Mouse (Mus musculus) heart, embryonic 16.5 days (tissue): ENCODE data around the gene Klk1b1. TPM values are rescaled to one million over a fixed set of nuclear protein-coding genes. Genes with fewer than 3 reads are reported as not detected.

Source experiments
- ATAC-seq: fragments of 200-750 bp; cut with Nextera tagmentation; replicated peaks from 2 replicates; pipeline ENCODE4 v1.8.0; 2017; ENCODE audit warnings: moderate number of reproducible peaks; ENCODE audit not compliant: insufficient read depth, low FRiP score; ENCODE audit errors: extremely low read depth
- H3K27ac ChIP-seq: fragments of 300-500 bp; sonication (generic); 2 replicates; pipeline ENCODE4 v1.5.1; 2014; ENCODE audit warnings: mild to moderate bottlenecking, low read length, control low read depth, moderate library complexity
- H3K27me3 ChIP-seq: fragments of 300-500 bp; sonication (generic); 2 replicates; pipeline ENCODE4 v1.6.1; 2014; ENCODE audit warnings: low read length, mixed read lengths; ENCODE audit not compliant: control insufficient read depth, insufficient read depth
- H3K36me3 ChIP-seq: fragments of 300-500 bp; sonication (generic); 2 replicates; pipeline ENCODE4 v1.6.1; 2014; ENCODE audit not compliant: control insufficient read depth, insufficient read depth
- H3K4me1 ChIP-seq: fragments of 300-500 bp; sonication (generic); 2 replicates; pipeline ENCODE4 v1.6.1; 2014; ENCODE audit warnings: low read length, mixed read lengths; ENCODE audit not compliant: control insufficient read depth, insufficient read depth
- H3K4me2 ChIP-seq: fragments of 300-500 bp; sonication (generic); 2 replicates; pipeline ENCODE4 v1.6.1; 2014; ENCODE audit warnings: low read depth, mild to moderate bottlenecking, control low read depth, low read length
- H3K4me3 ChIP-seq: fragments of 300-500 bp; sonication (generic); 2 replicates; pipeline ENCODE4 v1.5.1; 2014; ENCODE audit warnings: mild to moderate bottlenecking, control low read depth, low read length
- H3K9ac ChIP-seq: fragments of 300-500 bp; sonication (generic); 2 replicates; pipeline ENCODE4 v1.6.1; 2014; ENCODE audit warnings: low read length, control low read depth
- H3K9me3 ChIP-seq: fragments of 300-500 bp; sonication (generic); replicated peaks from 2 replicates; pipeline ENCODE4 v1.6.1; 2016; ENCODE audit warnings: low read length; ENCODE audit not compliant: control insufficient read depth
- WGBS: fragments of 180-500 bp; shearing (Covaris S2); extraction: QIAGEN DNeasy Blood & Tissue Kit; methylation state at CpG from one replicate; pipeline ENCODE4 v1.1.7; 2014; 5-methylcytosine and 5-hydroxymethylcytosine counted together
- polyA plus RNA-seq: library from polyadenylated mRNA; unstranded; fragments of >200 nt; fragmentation: Nextera tagmentation; extraction: Ambion mirVana; gene quantifications from 2 replicates; pipeline ENCODE4 v1.2.1, GENCODE M21; 2015

Klk1b1 gene
- 0.28 TPM in 1 of 2 replicates, not detected in the other for polyA plus RNA-seq

GRCm38 (mm10) chr7:43966451-43966850 lies at the start of gene Klk1b1:
Klk1b1 (plus strand) TSS chr7:43966751.
- no peak within 1 kb of the TSS for H3K4me3 ChIP-seq
- no peak within 1 kb of the TSS for H3K9ac ChIP-seq
- WGBS, result 58% methylated on average over 3 of the region's 3 CpGs

GRCm38 (mm10) chr7:43918426-43918825 lies 48.1 kb upstream of the Klk1b1 start:
- H3K4me3 ChIP-seq, result no peak overlapping the region
- 80% methylated on average over 13 of the region's 13 CpGs for WGBS
- H3K9me3 ChIP-seq, result no peaks in the 10 kb centered on the region
- H3K27me3 ChIP-seq, result no peaks in the 10 kb centered on the region
- H3K4me1 ChIP-seq, result no peaks in the 10 kb centered on the region
- H3K36me3 ChIP-seq, result no peaks in the 10 kb centered on the region
- H3K4me2 ChIP-seq, result no peak overlapping the region
- H3K9ac ChIP-seq, result no peak overlapping the region
- H3K27ac ChIP-seq, result no peak overlapping the region
- no peak for ATAC-seq

More at GRCm38 (mm10) chr7:43966451-43966850, at the start of gene Klk1b1:
- no peak within 1 kb of the TSS for H3K4me2 ChIP-seq
- no peaks in the 10 kb centered on the region for H3K36me3 ChIP-seq
- no peak for ATAC-seq
- H3K27ac ChIP-seq, result no peak within 1 kb of the TSS
- no peaks in the 10 kb centered on the region for H3K4me1 ChIP-seq
- H3K9me3 ChIP-seq, result no peaks in the 10 kb centered on the region
- no peaks in the 10 kb centered on the region for H3K27me3 ChIP-seq

- Histone ChIP-seq H3K4me1 (no peaks in the 10 kb centered on the region), H3K9ac (no peak overlapping the region), H3K36me3 (no peaks in the 10 kb centered on the region), H3K27me3 (no peaks in the 10 kb centered on the region), H3K4me2 (no peak overlapping the region), H3K27ac (no peak overlapping the region), H3K9me3 (no peaks in the 10 kb centered on the region), H3K4me3 (no peak overlapping the region)
- ATAC-seq, result no peak
- WGBS, result 69% methylated on average over 8 of the region's 8 CpGs
Measured at GRCm38 (mm10) chr7:43918871-43919270, 47.7 kb upstream of the Klk1b1 start.

- Histone ChIP-seq H3K36me3 (no peaks in the 10 kb centered on the region), H3K4me2 (no peak overlapping the region), H3K4me3 (no peak overlapping the region), H3K9ac (no peak overlapping the region), H3K4me1 (no peaks in the 10 kb centered on the region), H3K27me3 (no peaks in the 10 kb centered on the region), H3K27ac (no peak overlapping the region), H3K9me3 (no peaks in the 10 kb centered on the region)
- 23% methylated on average over 14 of the region's 14 CpGs for WGBS
- peak; percentile 45; the same call in 1 of the 2 replicates for ATAC-seq
Measured at GRCm38 (mm10) chr7:43919559-43920451, 46.7 kb upstream of the Klk1b1 start.

GRCm38 (mm10) chr7:43920582-43920981 lies 46.0 kb upstream of the Klk1b1 start:
- Histone ChIP-seq H3K27ac (no peak overlapping the region), H3K9ac (no peak overlapping the region), H3K27me3 (0 out of 2 replicates have a peak, but pooled peaks cover 1% of the 10 kb centered on the region), H3K9me3 (no peaks in the 10 kb centered on the region), H3K4me2 (no peak overlapping the region), H3K4me1 (no peaks in the 10 kb centered on the region), H3K4me3 (no peak overlapping the region), H3K36me3 (no peaks in the 10 kb centered on the region)
- 80% methylated on average over 3 of the region's 3 CpGs for WGBS
- ATAC-seq, result no peak

GRCm38 (mm10) chr7:43921087-43921486 lies 45.5 kb upstream of the Klk1b1 start:
- H3K4me2 ChIP-seq, result no peak overlapping the region
- no peak overlapping the region for H3K27ac ChIP-seq
- 0 out of 2 replicates have a peak, but pooled peaks cover 2% of the 10 kb centered on the region for H3K27me3 ChIP-seq
- no peak overlapping the region for H3K9ac ChIP-seq
- H3K36me3 ChIP-seq, result no peaks in the 10 kb centered on the region
- no peaks in the 10 kb centered on the region for H3K4me1 ChIP-seq
- 77% methylated on average over 6 of the region's 6 CpGs for WGBS
- H3K9me3 ChIP-seq, result no peaks in the 10 kb centered on the region
- ATAC-seq, result no peak
- no peak overlapping the region for H3K4me3 ChIP-seq

- no peak overlapping the region for H3K4me3 ChIP-seq
- no peak overlapping the region for H3K9ac ChIP-seq
- no peaks in the 10 kb centered on the region for H3K36me3 ChIP-seq
- no peak overlapping the region for H3K4me2 ChIP-seq
- H3K9me3 ChIP-seq, result no peaks in the 10 kb centered on the region
- no peaks in the 10 kb centered on the region for H3K4me1 ChIP-seq
- no peak for ATAC-seq
- H3K27me3 ChIP-seq, result 0 out of 2 replicates have a peak, but pooled peaks cover 2% of the 10 kb centered on the region
- H3K27ac ChIP-seq, result no peak overlapping the region
- 69% methylated on average over 2 of the region's 2 CpGs for WGBS
Measured at GRCm38 (mm10) chr7:43921941-43922340, 44.6 kb upstream of the Klk1b1 start.

- H3K9ac ChIP-seq, result no peak overlapping the region
- no peak overlapping the region for H3K4me3 ChIP-seq
- H3K4me2 ChIP-seq, result no peak overlapping the region
- no peaks in the 10 kb centered on the region for H3K36me3 ChIP-seq
- H3K4me1 ChIP-seq, result no peaks in the 10 kb centered on the region
- ATAC-seq, result no peak
- H3K27ac ChIP-seq, result no peak overlapping the region
- H3K27me3 ChIP-seq, result peaks cover 2% of the 10 kb centered on the region; the same call in 1 of the 2 replicates
- H3K9me3 ChIP-seq, result no peaks in the 10 kb centered on the region
- WGBS, result 65% methylated on average over 5 of the region's 5 CpGs
Measured at GRCm38 (mm10) chr7:43925985-43926384, 40.6 kb upstream of the Klk1b1 start.

- H3K4me2 ChIP-seq, result no peak overlapping the region
Measured at GRCm38 (mm10) chr7:43928521-43928920, 38.0 kb upstream of the Klk1b1 start.

More at GRCm38 (mm10) chr7:43928521-43928920, 38.0 kb upstream of the Klk1b1 start:
- no peak for ATAC-seq
- Histone ChIP-seq H3K4me3 (no peak overlapping the region), H3K9me3 (no peaks in the 10 kb centered on the region), H3K27me3 (peaks cover 2% of the 10 kb centered on the region; the same call in 1 of the 2 replicates), H3K9ac (no peak overlapping the region), H3K4me1 (no peaks in the 10 kb centered on the region), H3K36me3 (no peaks in the 10 kb centered on the region), H3K27ac (no peak overlapping the region)
- 43% methylated on average over 4 of the region's 4 CpGs for WGBS
